Mouse (Mus musculus): Measurements from ENCODE around the gene Il20ra.
"Not testable (repeated sequence)": the region's sequence is repeated elsewhere in the genome, so short reads cannot be mapped to it uniquely, and the experiment has no call there.

Il20ra gene

DNA sequence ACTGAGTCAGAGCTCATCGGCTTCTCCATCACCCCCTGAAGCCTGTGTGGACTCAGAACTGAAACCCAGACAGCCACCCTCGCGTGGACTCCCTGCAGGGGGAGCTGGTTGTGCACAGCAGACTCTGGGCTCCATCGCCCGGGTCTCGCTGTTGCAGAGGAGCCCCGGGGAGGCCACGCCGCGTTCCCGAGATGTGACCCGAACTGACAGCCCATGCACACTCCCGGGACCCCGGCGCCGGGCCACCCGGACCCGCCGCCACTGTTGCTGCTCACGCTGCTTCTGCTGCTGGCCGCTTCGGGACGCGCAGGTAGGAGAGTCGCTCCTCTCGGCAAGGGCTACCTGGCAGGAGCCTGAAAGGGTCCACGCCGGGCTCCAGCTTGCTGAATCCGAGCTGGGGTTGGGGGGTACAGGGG is at the start of gene Il20ra:
Gene Il20ra (plus strand): TSS at position 150 of the 416 bp plus-strand sequence.
- DNase-seq: peak; percentile 36 to 61

DNA sequence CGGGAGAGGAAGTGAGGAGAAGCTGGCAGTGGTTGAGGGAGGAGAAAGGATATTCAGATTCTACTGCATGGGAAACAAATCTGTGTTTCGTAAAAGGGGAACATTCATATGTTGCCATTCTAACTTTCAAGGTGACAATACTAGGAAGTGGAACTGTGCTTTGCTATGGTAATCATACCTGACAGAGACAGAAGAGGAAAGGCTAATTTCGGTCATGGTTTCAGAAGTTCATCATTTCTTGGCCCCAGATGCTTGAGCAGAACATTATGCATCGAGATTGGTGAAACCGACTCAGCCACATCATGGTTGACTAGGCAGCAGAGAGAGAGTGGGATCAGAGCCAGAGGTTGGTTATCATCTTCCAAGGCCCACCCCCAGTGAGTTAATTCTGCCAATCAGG is 43.4 kb upstream of the Il20ra start:
- DNase-seq: no peak

DNA sequence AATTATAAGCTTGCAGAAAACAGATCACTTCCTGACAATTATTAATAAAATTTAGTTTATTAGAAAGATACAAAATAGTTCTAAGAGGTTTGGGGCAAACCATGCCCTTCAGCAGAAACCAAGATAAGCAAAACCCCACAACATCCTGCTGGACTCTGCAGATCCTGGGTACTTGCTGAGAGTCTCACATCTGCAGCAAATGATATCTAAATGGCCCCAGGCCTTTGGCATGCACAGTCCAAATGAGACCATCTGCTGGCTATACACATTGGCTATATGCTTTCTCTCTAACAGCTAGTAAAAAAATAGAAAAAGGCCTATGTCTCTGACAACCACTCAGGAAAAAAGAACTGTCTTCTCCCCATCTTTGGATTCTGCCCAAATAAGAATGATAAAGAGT is 40.4 kb upstream of the Il20ra start:
- DNase-seq: no peak

DNA sequence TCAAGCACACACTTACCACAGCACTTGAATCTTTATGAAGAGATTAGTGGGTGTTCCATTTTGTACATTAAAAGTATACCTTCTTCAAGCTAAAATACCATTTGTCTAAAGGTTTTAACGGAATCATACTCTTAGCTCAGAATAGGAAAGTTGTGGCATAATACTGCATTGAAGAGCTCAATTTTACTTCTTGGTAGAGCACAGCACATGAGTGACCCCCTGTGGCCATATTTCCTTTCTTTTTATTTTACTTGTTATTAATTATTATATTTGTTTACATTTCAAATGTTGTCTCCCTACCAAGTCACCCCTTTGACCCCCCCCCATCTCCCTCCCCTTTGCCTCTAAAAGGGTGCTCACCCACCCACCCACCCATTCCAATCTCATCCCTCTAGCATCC is 39.2 kb upstream of the Il20ra start:
- DNase-seq: no peak

DNA sequence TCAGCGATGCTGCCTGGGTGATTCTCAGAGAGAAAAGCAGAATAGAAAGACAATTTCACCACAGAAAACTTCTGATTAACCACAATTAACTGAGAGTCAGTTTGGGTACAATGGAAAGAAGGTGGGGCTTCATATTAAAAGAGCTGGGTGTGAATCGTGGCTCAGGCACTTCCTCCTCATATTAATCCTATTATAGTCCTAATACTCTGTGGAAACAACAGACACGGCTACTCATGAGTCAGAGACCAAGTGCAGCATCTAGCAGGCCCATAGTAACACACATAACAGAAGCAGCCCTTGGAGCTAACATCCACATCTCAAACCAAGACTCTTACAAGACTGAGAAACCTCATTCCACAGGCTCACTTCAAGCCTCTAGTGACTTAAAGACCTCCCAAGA is 24.7 kb upstream of the Il20ra start:
- DNase-seq: no peak

DNA sequence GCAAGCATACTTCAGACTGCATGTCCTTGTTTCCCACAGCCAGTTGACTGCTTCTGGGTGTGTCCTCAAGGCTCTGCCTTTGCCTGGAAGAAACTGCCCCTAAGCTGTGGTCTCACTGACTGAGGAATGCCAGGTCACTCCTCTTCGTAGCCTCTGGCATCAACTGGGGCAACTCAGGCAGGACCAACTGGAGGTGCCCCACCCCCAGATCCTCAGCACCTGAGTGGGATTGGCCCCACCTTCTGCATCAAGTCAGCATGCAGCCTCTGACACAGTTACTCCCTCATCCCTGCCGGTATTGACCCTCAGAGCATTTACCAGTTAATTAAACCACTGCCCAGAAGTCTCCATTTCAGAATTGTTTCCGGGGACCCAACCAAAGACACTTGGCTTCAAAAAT is 21.1 kb upstream of the Il20ra start:
- no peak for DNase-seq

DNA sequence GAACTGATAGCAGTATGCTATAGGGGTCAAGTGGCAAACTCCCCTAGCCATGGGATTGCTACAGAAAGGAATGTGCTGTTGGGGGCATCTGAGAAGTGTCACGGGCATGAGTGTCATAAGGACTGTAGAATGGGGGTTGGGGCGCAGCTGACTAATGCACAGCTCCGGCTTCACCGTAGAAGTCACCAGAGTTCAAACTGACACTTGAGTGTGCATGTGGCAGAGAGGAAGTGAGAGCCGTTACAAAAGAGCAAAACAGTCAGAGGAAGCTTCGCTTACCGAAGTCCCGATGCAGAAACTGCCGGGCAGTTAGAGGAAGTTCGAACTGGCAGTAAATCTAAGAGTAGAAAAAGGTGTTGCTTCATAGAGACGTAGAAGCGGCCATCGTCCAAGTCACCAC is 20.6 kb upstream of the Il20ra start:
- DNase-seq: no peak

DNA sequence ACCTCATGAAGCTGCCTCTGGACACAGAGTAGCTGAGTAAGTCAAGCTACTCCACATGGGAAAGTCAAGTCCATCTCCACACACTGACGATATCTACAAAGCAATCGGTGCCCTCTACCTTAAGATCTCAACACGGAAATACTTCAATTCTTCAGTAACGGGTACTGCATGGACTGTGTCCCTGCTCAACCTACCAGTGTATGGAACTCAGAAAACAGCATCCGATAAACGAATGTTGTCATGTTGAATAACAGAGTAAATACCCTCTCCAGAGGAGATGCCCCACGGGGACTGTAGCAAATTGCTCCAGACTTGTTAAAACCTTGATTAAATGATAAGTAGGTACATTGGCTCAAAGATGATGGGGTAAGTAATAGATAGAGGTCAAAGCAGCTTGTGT is 20.0 kb upstream of the Il20ra start:
- DNase-seq: no peak

DNA sequence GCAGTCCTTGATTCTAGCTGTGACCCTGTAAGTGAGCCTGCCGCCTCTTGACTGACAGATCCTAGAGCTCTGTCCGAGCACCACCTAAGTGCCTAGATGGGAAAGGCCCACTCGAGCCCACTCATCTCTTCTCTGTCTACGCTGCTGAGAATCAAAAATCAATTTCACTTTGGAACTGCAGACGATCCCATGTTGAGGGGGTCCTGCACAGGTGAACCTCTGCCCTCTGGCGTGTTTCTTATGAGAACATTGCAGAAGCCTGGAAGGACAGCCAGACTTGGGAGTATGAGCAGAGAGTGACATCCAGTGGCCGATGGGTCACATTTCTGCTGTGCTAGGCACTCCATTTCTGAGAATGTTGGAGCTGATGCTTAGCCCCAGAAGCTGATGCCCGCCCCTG is 19.4 kb upstream of the Il20ra start:
- peak in 1 of 2 experiments; percentile 10 for DNase-seq

DNA sequence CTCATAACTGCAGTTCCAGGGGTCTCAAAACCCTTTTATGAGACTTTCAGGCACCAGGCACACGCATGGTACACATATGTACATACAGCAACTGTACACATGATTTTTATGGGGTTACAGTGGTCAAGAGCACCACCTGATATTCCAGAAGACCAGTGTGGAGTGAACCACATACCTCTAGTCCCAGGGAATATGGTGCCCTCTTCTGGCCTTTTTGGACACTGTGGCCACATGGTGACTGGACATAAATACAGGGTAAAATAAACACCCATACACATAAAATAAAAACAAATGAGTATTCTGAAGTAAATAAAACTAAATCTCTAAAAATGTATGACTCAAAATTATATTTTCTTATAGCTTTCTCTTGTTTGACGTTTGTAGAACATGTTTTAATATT is 18.7 kb upstream of the Il20ra start:
- DNase-seq: no peak

DNA sequence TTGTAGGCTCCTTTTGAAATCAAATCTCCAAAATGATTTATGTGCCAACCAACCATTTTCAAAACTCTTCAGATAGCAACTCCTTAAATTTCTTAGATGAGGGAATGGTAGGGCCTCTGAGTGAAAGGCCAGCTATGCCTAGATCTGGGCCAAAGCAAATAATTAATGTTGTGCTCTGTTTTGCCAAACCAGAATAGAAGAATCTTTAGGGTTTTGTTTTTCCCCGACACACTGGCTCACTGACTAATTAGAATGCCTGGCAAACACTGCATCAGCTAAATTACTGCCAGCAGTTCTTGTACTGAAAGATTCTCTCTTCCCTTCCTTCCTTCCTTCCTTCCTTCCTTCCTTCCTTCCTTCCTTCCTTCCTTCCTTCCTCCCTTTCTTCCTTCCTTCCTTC is 13.0 kb upstream of the Il20ra start:
- no peak for DNase-seq

DNA sequence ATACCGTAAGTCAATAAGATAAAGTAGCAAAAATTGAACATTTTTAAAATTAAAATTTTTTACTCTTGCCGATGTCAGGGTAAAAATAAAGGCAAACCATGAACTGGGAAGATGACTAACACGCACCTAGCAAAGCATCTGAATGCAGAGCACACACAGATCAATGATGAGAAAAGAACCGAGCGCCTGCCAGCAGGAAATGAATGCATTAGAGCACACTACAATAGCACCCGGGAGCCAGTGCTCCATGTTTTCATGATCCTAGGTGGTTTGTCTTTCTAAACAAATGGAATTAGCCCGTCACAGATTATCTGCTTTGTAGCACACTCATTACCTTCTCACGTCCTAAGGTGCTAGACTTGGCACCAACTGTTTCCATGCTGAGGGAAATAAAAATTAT is 7.9 kb upstream of the Il20ra start:
- DNase-seq: no peak

DNA sequence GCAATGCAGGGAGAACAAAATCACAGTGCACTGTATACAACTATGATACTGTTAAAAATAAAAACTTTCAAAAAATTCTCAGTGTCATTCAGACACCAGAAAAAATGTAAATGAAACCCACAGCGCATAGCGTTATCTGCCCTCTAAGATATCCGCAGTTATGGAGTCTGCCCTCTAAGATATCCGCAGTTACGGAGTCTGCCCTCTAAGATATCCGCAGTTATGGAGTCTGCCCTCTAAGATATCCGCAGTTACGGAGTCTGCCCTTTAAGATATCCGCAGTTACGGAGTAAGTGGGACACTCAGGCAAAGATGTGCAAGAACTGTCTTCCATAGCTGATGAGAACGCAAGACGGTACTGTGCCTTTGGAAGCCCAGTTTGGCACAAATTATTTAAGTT is 4.6 kb upstream of the Il20ra start:
- no peak for DNase-seq

DNA sequence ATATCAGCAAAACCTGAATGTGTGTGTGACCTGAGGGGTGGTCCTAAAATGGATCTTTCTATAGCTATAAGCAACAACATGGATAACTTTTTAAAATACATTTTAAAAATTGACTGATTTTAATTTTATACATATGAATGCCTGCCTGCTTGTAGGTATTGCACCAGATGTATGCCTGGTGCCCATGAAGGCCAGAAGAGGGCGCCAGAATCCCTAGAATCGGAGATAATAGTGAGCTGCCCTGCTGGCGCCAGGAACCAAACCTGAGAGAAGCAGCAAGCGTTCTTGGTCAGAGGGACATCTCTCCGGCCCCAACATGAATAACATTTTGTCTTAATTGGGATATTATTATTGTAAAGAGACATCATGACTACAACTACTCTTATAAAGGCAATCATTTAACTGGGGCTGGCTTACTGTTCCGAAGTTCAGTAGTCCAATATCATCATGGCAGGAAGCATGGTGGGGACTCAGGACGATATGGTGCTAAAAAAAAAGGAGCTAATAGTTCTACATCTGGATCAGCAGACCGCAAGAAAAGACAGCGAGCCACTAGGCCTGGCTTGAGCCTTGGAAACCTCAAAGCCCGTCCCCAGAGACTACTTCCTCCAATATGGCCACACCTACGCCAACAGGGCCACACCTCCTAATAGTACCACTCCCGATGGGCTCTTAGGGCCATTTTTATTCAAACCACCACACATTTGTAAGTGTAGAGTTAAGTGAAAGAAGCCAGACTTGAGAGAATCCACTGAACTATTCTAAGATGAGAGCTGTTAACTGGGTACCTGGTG is 3.9 kb upstream of the Il20ra start:
- DNase-seq: peak; percentile 39 to 59

DNA sequence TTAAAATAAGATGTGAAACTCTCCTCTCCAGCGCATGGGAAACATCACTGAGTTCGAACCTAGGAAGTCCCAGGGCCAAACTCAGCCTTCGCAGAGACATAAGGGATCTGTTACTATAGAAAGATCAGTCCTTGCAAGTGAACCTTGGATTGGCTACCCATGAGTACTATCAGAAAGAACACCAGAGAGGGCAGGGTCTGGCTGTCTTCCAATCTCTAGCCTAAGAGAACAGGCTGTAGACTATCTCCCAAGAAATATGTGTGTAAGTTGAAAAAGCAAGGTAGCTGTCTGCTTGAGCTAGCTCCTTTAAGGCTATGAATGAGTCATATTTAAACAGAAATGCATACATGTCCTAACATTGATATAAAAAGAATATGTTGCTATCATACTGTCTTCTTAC is 1.4 kb upstream of the Il20ra start:
- no peak for DNase-seq

DNA sequence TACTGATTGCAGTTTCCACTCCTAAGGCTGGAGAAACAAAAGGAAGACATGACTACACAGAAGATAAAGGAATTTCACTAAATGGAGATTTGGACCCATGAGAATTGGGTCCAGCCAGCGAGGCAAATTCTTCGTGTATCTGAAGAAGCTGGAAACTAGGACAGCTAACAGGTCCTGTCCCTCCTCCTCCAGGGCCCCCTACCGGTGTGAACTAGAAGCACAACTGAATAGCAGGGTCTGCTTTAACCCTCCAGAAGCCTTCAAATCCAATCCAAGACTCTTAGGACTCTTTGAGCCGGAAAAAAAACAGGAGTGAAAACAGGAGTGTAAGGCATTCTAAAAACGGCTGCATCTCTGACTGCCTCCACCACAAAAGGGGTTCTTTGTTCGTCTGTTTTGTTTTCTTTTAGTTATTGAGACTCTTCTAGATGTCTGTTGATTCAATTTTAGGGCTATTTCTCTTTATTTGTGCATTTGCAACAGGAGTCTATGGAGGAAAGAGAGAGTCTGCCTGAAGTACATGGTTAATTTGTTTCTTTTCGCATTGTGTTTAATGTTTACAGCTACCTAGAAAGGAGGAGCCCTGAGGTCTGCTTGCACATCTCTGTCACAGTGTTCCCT is 709 bp upstream of the Il20ra start:
- peak; percentile 13 to 59 for DNase-seq

DNA sequence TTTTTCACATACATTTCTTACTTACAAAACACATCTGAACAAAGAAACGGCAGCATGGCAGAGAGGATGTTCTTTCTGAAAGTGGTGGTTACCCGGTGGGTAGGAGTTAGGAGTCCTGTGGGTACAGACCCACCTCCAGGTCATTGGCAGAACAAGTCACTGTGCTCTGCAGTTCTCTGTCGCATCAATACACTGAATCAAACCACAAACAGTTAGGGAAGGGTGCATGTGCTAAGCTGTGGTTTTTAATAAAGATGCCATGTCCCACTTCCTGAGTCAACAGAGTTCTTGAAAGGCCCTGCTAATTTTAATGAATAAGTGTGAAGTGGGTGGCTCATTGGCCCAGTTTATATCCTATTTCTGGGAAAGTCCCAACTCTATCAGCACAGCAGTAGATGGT is 6.3 kb downstream of the Il20ra start:
- no peak for DNase-seq

DNA sequence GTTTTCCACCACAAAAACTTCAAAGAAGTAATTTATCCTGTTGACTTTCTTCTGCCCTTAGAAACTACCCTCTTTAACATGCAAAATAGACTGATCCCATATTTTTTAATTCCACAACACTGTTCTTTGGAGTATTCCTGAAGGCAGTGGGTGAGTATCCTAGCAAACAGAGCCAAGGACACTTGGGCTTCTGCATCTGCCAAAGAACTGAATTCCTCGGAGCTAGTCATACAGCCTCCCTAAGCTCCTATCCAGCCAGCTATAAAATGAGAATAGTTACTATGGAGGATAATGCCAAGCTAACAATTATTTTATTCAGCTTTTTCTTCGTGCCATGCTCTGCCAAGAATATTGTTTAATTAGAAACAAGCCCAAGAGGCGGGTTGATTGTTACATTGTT is 9.9 kb downstream of the Il20ra start:
- no peak for DNase-seq

DNA sequence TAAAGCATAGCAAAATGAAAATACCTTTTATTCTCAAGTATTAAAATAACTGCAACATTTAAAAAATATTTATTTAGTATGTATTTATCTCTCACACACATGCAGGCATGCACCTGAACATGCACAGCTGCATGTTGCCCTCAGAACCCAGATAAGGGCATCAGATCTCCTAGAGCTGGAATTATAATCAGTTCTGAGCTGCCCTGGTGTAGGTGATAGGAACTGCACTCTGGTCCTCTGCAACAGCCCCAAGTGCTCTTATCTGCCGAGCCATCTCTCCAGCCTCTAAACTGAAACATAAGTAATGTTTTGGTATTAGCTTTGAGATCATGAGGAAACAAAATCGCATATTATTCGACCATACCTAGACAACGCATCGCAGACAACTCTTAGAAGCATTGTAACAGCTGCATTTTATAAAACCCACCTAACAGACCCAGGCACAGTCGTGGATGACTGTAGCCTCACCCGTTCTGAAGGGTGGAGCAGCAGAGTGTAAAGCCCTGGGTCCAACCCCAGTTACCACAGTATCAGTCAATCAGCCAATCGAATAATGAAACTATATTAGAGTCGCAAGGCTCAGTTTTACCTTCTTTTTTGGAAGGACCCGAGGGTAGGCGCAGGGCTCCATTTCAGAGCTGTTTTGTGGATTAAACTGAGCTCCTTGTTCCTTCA is 11.9 kb downstream of the Il20ra start:
- no peak for DNase-seq

DNA sequence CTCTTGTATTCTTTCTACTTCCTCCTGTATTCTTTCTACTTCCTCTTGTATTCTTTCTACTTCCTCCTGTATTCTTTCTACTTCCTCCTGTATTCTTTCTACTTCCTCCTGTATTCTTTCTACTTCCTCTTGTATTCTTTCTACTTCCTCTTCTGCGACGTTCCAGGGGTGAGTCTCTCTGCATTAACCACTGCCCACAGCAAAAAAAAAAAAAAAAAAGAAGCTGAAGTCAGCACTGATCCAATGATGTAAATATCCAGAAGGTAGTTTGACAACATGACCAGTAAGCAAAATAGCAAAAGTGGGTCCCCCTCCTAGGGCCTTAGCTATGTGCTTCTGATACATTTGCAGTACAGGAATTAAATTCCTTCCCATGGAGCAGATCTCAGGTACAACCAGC is 26.1 kb downstream of the Il20ra start:
- not testable (repeated sequence) for DNase-seq

DNA sequence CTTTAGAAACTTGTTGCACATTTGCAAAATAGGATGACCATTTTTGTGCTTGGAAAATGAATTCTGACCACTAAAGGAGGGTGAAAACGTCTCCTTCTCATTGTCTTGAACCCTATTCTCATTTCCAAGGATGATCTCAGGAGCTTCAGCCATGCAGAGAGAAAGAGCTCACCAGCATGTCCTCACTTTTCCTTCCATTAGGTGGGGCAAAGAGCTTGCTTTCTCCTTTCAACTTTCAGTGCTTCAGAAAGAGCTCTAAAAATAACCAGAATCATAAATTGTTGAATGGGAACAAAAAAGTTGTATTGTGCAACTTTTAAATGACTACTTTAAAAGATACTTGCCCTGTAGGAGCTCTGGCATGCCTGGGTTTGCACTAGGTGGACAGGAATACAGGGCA is 33.3 kb downstream of the Il20ra start:
- DNase-seq: no peak

DNA sequence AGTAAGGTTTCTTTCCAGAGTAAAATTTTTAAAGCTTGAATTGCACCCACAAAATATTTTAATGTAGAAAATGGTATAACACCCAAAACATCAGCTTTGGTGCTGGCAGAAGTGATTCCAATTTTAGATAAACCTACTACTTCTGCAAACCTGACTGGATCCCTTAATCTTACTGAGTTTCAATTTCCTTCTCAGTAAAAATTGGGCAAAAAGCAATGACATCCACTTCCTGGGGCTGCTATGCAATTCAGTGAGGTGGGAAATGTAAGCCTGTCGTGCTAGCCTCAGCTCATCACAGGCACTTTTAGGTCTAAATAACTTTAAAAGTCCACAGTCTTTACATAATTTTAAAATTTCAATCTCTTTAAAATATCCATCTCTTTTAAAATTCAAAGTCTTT is 33.8 kb downstream of the Il20ra start:
- DNase-seq: no peak

DNA sequence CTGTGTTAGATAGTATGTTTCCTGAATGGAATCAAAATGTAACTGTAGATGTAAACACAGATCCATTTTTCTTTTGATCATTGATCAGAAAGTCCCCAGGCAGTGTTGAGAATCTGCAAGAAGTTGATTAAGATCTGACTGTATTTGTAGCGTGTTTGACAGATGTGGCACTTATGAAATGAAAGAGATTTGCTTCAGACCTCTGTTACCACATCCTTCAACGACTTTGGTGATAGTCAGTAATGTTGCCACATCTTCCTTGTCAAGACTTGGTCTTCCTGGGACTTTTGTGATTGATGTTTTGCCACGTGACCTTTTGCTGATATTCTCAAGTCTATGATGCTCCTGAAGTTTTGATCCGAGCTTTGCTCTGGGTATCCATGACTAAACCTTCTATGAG is 35.3 kb downstream of the Il20ra start:
- no peak for DNase-seq

DNA sequence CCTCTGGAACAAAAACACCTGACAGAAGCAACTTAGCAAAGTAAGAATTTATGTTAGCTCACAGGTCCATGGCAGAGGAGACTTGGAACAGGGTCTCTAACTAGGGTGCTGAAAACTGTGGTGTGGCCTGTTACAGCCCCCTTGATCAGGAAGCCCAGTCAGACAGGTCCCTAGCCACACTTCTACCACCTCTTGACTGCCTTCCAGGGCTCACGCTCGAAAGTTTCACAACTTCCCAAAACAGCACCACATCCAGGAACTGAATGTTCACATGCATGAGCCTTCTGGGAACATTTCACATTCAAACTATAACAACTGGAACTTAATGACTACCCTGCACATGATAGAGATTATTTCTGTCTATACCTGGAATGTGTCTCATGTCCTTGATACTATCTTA is 53.1 kb downstream of the Il20ra start:
- no peak for DNase-seq

All from cerebellum, postnatal 25 days (tissue).